8 mouse cellular contexts compared by ENCODE assay signal in genomic region chr11:53521821-53522131, GRCm38 (mm10). TPM values are rescaled to one million over a fixed set of nuclear protein-coding genes. Genes with fewer than 3 reads are reported as not detected.
DNase-seq lines count a peak whose midpoint lies in the region; ATAC-seq and TF ChIP-seq lines count a peak whose summit lies in the region.

No protein-coding gene starts in this region.

- H3K4me1 ChIP-seq in intestine, embryonic 14.5 days (replicated peaks; ENCODE audit: control insufficient read depth, insufficient read depth, low read length) = peaks cover 34% of the 10 kb centered on the region
- H3K4me1 ChIP-seq in intestine, postnatal 0 days (replicated peaks; ENCODE audit: control insufficient read depth, insufficient read depth, low read length) = peaks cover 9% of the 10 kb centered on the region
- H3K4me1 ChIP-seq in brown adipose tissue, adult 24 weeks (ENCODE audit: control insufficient read depth, insufficient read depth, insufficient read length, low read length) = peaks cover 33% of the 10 kb centered on the region
- peaks cover 46% of the 10 kb centered on the region for H3K4me1 ChIP-seq in heart, embryonic 11.5 days (ENCODE audit: control insufficient read depth, insufficient read depth, low read length)
- H3K4me1 ChIP-seq in liver, embryonic 15.5 days (replicated peaks) = peaks cover 94% of the 10 kb centered on the region

- no peak for ATAC-seq in intestine, embryonic 14.5 days (replicated peaks; ENCODE audit: low FRiP score, low TSS enrichment, low read depth)
- no peak for ATAC-seq in intestine, postnatal 0 days
- no peak for ATAC-seq in heart, embryonic 11.5 days (replicated peaks; ENCODE audit: insufficient number of reproducible peaks, low FRiP score, low TSS enrichment)
- ATAC-seq in liver, embryonic 15.5 days (ENCODE audit: insufficient read depth) = no peak

- H3K4me3 ChIP-seq in intestine, embryonic 14.5 days (ENCODE audit: low read depth, low read length) = 0 out of 2 replicates have a peak overlapping the region, but pooled peaks have one; percentile 1
- H3K4me3 ChIP-seq in intestine, postnatal 0 days (ENCODE audit: low read depth, low read length) = no peak overlapping the region
- peak overlapping the region; percentile 71; the same call in 1 of the 2 replicates for H3K4me3 ChIP-seq in brown adipose tissue, adult 24 weeks (ENCODE audit: insufficient read depth, low read depth, low read length)
- no peak overlapping the region for H3K4me3 ChIP-seq in heart, embryonic 11.5 days (ENCODE audit: low read depth, low read length)
- H3K4me3 ChIP-seq in liver, embryonic 15.5 days (replicated peaks) = peak overlapping the region; percentile 92

- H3K9ac ChIP-seq in intestine, embryonic 14.5 days (ENCODE audit: low read length) = no peak overlapping the region
- H3K9ac ChIP-seq in intestine, postnatal 0 days (ENCODE audit: low read depth, low read length) = no peak overlapping the region
- no peak overlapping the region for H3K9ac ChIP-seq in heart, embryonic 11.5 days (ENCODE audit: low read depth, low read length)
- peak overlapping the region; percentile 91 for H3K9ac ChIP-seq in liver, embryonic 15.5 days

- TF ChIP-seq CTCF in intestine, postnatal 0 days (IDR thresholded peaks at IDR 0.05; ENCODE audit: low read depth) = no peak

- no peaks in the 10 kb centered on the region for H3K27me3 ChIP-seq in intestine, embryonic 14.5 days (replicated peaks; ENCODE audit: control insufficient read depth, insufficient read depth, low read length)
- no peaks in the 10 kb centered on the region for H3K27me3 ChIP-seq in intestine, postnatal 0 days (replicated peaks; ENCODE audit: control insufficient read depth, insufficient read depth, low read length)
- H3K27me3 ChIP-seq in heart, embryonic 11.5 days (ENCODE audit: control insufficient read depth, insufficient read depth, low read length) = no peaks in the 10 kb centered on the region
- peaks cover 16% of the 10 kb centered on the region for H3K27me3 ChIP-seq in liver, embryonic 15.5 days

- no peak overlapping the region for H3K27ac ChIP-seq in intestine, embryonic 14.5 days (ENCODE audit: low read depth)
- H3K27ac ChIP-seq in intestine, postnatal 0 days (ENCODE audit: low read depth, low read length) = no peak overlapping the region
- H3K27ac ChIP-seq in brown adipose tissue, adult 24 weeks (replicated peaks; ENCODE audit: low read depth, low read length) = peak overlapping the region; percentile 25; the same call in 1 of the 2 replicates
- no peak overlapping the region for H3K27ac ChIP-seq in heart, embryonic 11.5 days (ENCODE audit: low read depth, low read length)
- peak overlapping the region; percentile 94 for H3K27ac ChIP-seq in liver, embryonic 15.5 days (replicated peaks)

- 77% methylated on average over 7 of the region's 7 CpGs for WGBS in intestine, embryonic 14.5 days
- WGBS in intestine, postnatal 0 days = 73% methylated on average over 7 of the region's 7 CpGs
- WGBS in heart, embryonic 11.5 days (ENCODE audit: insufficient replicate concordance) = 40% methylated on average over 7 of the region's 7 CpGs
- 23% methylated on average over 7 of the region's 7 CpGs for WGBS in liver, embryonic 15.5 days (ENCODE audit: insufficient replicate concordance)

- peak overlapping the region; percentile 75 for H3K4me2 ChIP-seq in intestine, embryonic 14.5 days (ENCODE audit: low read length)
- no peak overlapping the region for H3K4me2 ChIP-seq in intestine, postnatal 0 days (replicated peaks; ENCODE audit: low read depth)
- H3K4me2 ChIP-seq in heart, embryonic 11.5 days = peak overlapping the region; percentile 84
- H3K4me2 ChIP-seq in liver, embryonic 15.5 days = peak overlapping the region; percentile 97

- H3K36me3 ChIP-seq in intestine, embryonic 14.5 days (ENCODE audit: control insufficient read depth, insufficient read depth, low read length) = no peaks in the 10 kb centered on the region
- H3K36me3 ChIP-seq in intestine, postnatal 0 days (ENCODE audit: control insufficient read depth, insufficient read depth) = no peaks in the 10 kb centered on the region
- H3K36me3 ChIP-seq in heart, embryonic 11.5 days (ENCODE audit: control insufficient read depth, insufficient read depth, low read length) = no peaks in the 10 kb centered on the region
- peaks cover 17% of the 10 kb centered on the region; the same call in 1 of the 2 replicates for H3K36me3 ChIP-seq in liver, embryonic 15.5 days (replicated peaks)

- no peak for DNase-seq in intestine, embryonic 14.5 days (ENCODE audit: low spot score)
- no peak for DNase-seq in cerebellum, adult 9-11 months
- DNase-seq in cerebellum, adult 8-10 months = no peak
- DNase-seq in Muller cell, postnatal 12 days (ENCODE audit: inconsistent ontology term) = no peak

- H3K9me3 ChIP-seq in intestine, embryonic 14.5 days (ENCODE audit: control insufficient read depth, low read length) = no peaks in the 10 kb centered on the region
- no peaks in the 10 kb centered on the region for H3K9me3 ChIP-seq in intestine, postnatal 0 days (ENCODE audit: control insufficient read depth)
- no peaks in the 10 kb centered on the region for H3K9me3 ChIP-seq in heart, embryonic 11.5 days (replicated peaks; ENCODE audit: control insufficient read depth, low read length)
- H3K9me3 ChIP-seq in liver, embryonic 15.5 days (replicated peaks) = no peaks in the 10 kb centered on the region

RNA-seq across cellular contexts. Expression of gene Sept8, which starts 2.7 kb away (rescaled TPM):
- polyA plus RNA-seq in intestine, embryonic 14.5 days (2014; fragmentation: Nextera tagmentation; extraction: Ambion mirVana) = 20.7 and 22.7 TPM in 2 replicates
- 10.0 and 10.5 TPM in 2 replicates for polyA plus RNA-seq in intestine, postnatal 0 days (2015; fragmentation: Nextera tagmentation; extraction: Ambion mirVana)
- 9.9 and 13.3 TPM in 2 replicates for polyA plus RNA-seq in brown adipose tissue, adult 24 weeks (2012; ENCODE audit: insufficient read depth, insufficient read length, missing spikeins)
- 18.8 and 21.4 TPM in 2 replicates for polyA plus RNA-seq in heart, embryonic 11.5 days (2014; fragmentation: Nextera tagmentation; extraction: Ambion mirVana)
- polyA plus RNA-seq in liver, embryonic 15.5 days (2015; fragmentation: Nextera tagmentation; extraction: Ambion mirVana) = 18.2 and 18.3 TPM in 2 replicates

RNA-seq across cellular contexts. Expression of gene Sowaha, which starts 41.7 kb away (rescaled TPM):
- 0.09 and 0.28 TPM in 2 replicates for polyA plus RNA-seq in intestine, embryonic 14.5 days (2014; fragmentation: Nextera tagmentation; extraction: Ambion mirVana)
- 1.1 and 1.5 TPM in 2 replicates for polyA plus RNA-seq in intestine, postnatal 0 days (2015; fragmentation: Nextera tagmentation; extraction: Ambion mirVana)
- not detected in 2 replicates for polyA plus RNA-seq in brown adipose tissue, adult 24 weeks (2012; ENCODE audit: insufficient read depth, insufficient read length, missing spikeins)
- 0.41 and 0.73 TPM in 2 replicates for polyA plus RNA-seq in heart, embryonic 11.5 days (2014; fragmentation: Nextera tagmentation; extraction: Ambion mirVana)
- polyA plus RNA-seq in liver, embryonic 15.5 days (2015; fragmentation: Nextera tagmentation; extraction: Ambion mirVana) = 18.7 and 23.0 TPM in 2 replicates

RNA-seq across cellular contexts. Expression of gene Gm9945, which starts 41.8 kb away (rescaled TPM):
- not detected in 2 replicates for polyA plus RNA-seq in intestine, embryonic 14.5 days (2014; fragmentation: Nextera tagmentation; extraction: Ambion mirVana)
- polyA plus RNA-seq in intestine, postnatal 0 days (2015; fragmentation: Nextera tagmentation; extraction: Ambion mirVana) = not detected in 2 replicates
- not detected in 2 replicates for polyA plus RNA-seq in brown adipose tissue, adult 24 weeks (2012; ENCODE audit: insufficient read depth, insufficient read length, missing spikeins)
- polyA plus RNA-seq in heart, embryonic 11.5 days (2014; fragmentation: Nextera tagmentation; extraction: Ambion mirVana) = 0.29 TPM in 1 of 2 replicates, not detected in the other
- polyA plus RNA-seq in liver, embryonic 15.5 days (2015; fragmentation: Nextera tagmentation; extraction: Ambion mirVana) = 0.62 and 0.99 TPM in 2 replicates

RNA-seq across cellular contexts. Expression of gene Kif3a, which starts 45.4 kb away (rescaled TPM):
- polyA plus RNA-seq in intestine, embryonic 14.5 days (2014; fragmentation: Nextera tagmentation; extraction: Ambion mirVana) = 58.7 and 63.5 TPM in 2 replicates
- polyA plus RNA-seq in intestine, postnatal 0 days (2015; fragmentation: Nextera tagmentation; extraction: Ambion mirVana) = 17.0 and 18.4 TPM in 2 replicates
- polyA plus RNA-seq in brown adipose tissue, adult 24 weeks (2012; ENCODE audit: insufficient read depth, insufficient read length, missing spikeins) = 11.8 and 12.2 TPM in 2 replicates
- polyA plus RNA-seq in heart, embryonic 11.5 days (2014; fragmentation: Nextera tagmentation; extraction: Ambion mirVana) = 31.9 and 38.6 TPM in 2 replicates
- 7.3 and 7.5 TPM in 2 replicates for polyA plus RNA-seq in liver, embryonic 15.5 days (2015; fragmentation: Nextera tagmentation; extraction: Ambion mirVana)

RNA-seq across cellular contexts. Expression of gene Gm9837, which starts 51.5 kb away (rescaled TPM):
- polyA plus RNA-seq in intestine, embryonic 14.5 days (2014; fragmentation: Nextera tagmentation; extraction: Ambion mirVana) = not detected in 2 replicates
- not detected in 2 replicates for polyA plus RNA-seq in intestine, postnatal 0 days (2015; fragmentation: Nextera tagmentation; extraction: Ambion mirVana)
- not detected in 2 replicates for polyA plus RNA-seq in brown adipose tissue, adult 24 weeks (2012; ENCODE audit: insufficient read depth, insufficient read length, missing spikeins)
- polyA plus RNA-seq in heart, embryonic 11.5 days (2014; fragmentation: Nextera tagmentation; extraction: Ambion mirVana) = not detected in 2 replicates
- not detected in 2 replicates for polyA plus RNA-seq in liver, embryonic 15.5 days (2015; fragmentation: Nextera tagmentation; extraction: Ambion mirVana)

Comparison
In these comparisons a context has a peak if more than half of its experiments do, and no peak if none do; other contexts are left out.
1. H3K4me3 ChIP-seq: peak in intestine, embryonic 14.5 days (single experiment), brown adipose tissue, adult 24 weeks (single experiment) and liver, embryonic 15.5 days (single experiment); none in intestine, postnatal 0 days (single experiment) and heart, embryonic 11.5 days (single experiment).
2. H3K27ac ChIP-seq: peak in brown adipose tissue, adult 24 weeks (single experiment) and liver, embryonic 15.5 days (single experiment); none in intestine, embryonic 14.5 days (single experiment), intestine, postnatal 0 days (single experiment) and heart, embryonic 11.5 days (single experiment).